Mouse (Mus musculus) liver, embryonic 16.5 days (tissue): ENCODE results near the gene Tbccd1. TPM values are rescaled to one million over a fixed set of nuclear protein-coding genes. Genes with fewer than 3 reads are reported as not detected.
A peak's percentile ranks its signal among the peaks of the same experiment; 100 is the strongest.

Experiments used
- ATAC-seq: fragments of 200-750 bp; cut with Nextera tagmentation; 2 replicates; pipeline ENCODE4 v1.8.0; 2017; ENCODE audit warnings: low read depth, mild to moderate bottlenecking, moderate number of reproducible peaks, moderate library complexity
- H3K27ac ChIP-seq: fragments of 300-500 bp; sonication (generic); 2 replicates; pipeline ENCODE4 v1.5.1; 2014; ENCODE audit warnings: mild to moderate bottlenecking, low read length
- H3K27me3 ChIP-seq: fragments of 300-500 bp; sonication (generic); 2 replicates; pipeline ENCODE4 v1.6.1; 2014; ENCODE audit warnings: low read depth, low read length, mixed read lengths; ENCODE audit not compliant: control insufficient read depth, insufficient read depth
- H3K36me3 ChIP-seq: fragments of 300-500 bp; sonication (generic); 2 replicates; pipeline ENCODE4 v1.6.1; 2014; ENCODE audit warnings: mild to moderate bottlenecking; ENCODE audit not compliant: control insufficient read depth, insufficient read depth
- H3K4me1 ChIP-seq: fragments of 300-500 bp; sonication (generic); 2 replicates; pipeline ENCODE4 v1.6.1; 2014; ENCODE audit warnings: low read depth, low read length, mixed read lengths; ENCODE audit not compliant: control insufficient read depth
- H3K4me2 ChIP-seq: fragments of 300-500 bp; sonication (generic); 2 replicates; pipeline ENCODE4 v1.6.1; 2014; ENCODE audit warnings: low read depth, low read length, mixed read lengths
- H3K4me3 ChIP-seq: fragments of 300-500 bp; sonication (generic); 2 replicates; pipeline ENCODE4 v1.5.1; 2014; ENCODE audit warnings: low read depth, mild to moderate bottlenecking, low read length
- H3K9ac ChIP-seq: fragments of 300-500 bp; sonication (generic); 2 replicates; pipeline ENCODE4 v1.6.1; 2014; ENCODE audit warnings: low read depth, low read length
- H3K9me3 ChIP-seq: fragments of 300-500 bp; sonication (generic); replicated peaks from 2 replicates; pipeline ENCODE4 v1.6.1; 2016; ENCODE audit warnings: low read length; ENCODE audit not compliant: control insufficient read depth
- WGBS: fragments of 180-500 bp; shearing (Covaris S2); extraction: QIAGEN DNeasy Blood & Tissue Kit; methylation state at CpG from one replicate; pipeline ENCODE4 v1.1.7; 2014; ENCODE audit not compliant: insufficient replicate concordance; 5-methylcytosine and 5-hydroxymethylcytosine counted together
- polyA plus RNA-seq: library from polyadenylated mRNA; unstranded; fragments of >200 nt; fragmentation: Nextera tagmentation; extraction: Ambion mirVana; gene quantifications from 2 replicates; pipeline ENCODE4 v1.2.1, GENCODE M21; 2015

Tbccd1 gene
- polyA plus RNA-seq, 1 experiment from 2014 or later: 27.3 TPM

DNA sequence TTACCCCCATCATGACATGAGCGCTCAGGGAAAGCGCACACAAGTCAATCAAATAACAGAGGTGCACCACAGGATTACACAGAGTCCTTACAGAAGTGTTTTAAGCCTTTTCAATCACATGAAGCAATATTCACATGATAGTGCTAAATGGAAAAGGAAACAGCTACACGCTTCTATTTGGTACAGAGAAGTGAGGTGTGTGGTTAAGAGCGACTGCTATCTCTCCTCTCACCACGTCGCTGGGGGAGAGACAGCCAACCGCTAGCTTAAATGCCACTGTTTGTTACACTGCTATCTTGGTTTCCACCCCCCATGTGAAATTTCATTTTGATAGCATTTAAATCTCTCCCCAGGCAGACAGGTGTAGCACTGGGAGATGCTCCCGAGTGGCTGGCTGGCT, 32.2 kb upstream of the Tbccd1 start:
- H3K9ac ChIP-seq: no peak overlapping the region
- H3K4me3 ChIP-seq: no peak overlapping the region
- WGBS: 38% methylated on average over 8 of the region's 8 CpGs
- no peak overlapping the region for H3K27ac ChIP-seq
- no peaks in the 10 kb centered on the region for H3K27me3 ChIP-seq
- no peaks in the 10 kb centered on the region for H3K36me3 ChIP-seq
- no peak overlapping the region for H3K4me2 ChIP-seq
- H3K9me3 ChIP-seq: no peaks in the 10 kb centered on the region
- no peak for ATAC-seq
- H3K4me1 ChIP-seq: peaks cover 6% of the 10 kb centered on the region

DNA sequence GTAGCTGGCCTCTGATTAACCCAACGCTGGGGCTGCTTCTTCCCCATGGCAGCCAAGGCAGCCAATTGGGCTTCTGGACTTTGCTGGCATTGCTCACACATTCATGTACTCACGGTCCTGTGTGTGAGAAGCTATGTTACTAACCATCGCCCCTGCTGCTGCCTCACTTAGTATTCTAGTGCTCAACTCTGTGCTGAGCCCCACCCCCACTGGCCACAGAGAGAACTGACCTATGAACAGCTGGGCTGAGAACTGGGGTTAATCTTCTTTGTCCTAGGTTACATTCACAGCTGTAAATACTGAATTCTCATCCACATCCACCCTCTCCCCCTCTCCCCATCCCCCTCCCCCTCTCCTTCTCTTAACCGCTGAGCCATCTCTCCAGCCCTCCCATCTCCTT, 31.4 kb upstream of the Tbccd1 start:
- Histone ChIP-seq H3K9me3 (no peaks in the 10 kb centered on the region), H3K4me1 (peaks cover 6% of the 10 kb centered on the region), H3K4me2 (no peak overlapping the region), H3K9ac (no peak overlapping the region), H3K27ac (peak overlapping the region; percentile 33; the same call in 1 of the 2 replicates), H3K36me3 (no peaks in the 10 kb centered on the region), H3K4me3 (no peak overlapping the region), H3K27me3 (no peaks in the 10 kb centered on the region)
- peak; percentile 15; the same call in 1 of the 2 replicates for ATAC-seq
- 48% methylated on average over 4 of the region's 4 CpGs for WGBS

DNA sequence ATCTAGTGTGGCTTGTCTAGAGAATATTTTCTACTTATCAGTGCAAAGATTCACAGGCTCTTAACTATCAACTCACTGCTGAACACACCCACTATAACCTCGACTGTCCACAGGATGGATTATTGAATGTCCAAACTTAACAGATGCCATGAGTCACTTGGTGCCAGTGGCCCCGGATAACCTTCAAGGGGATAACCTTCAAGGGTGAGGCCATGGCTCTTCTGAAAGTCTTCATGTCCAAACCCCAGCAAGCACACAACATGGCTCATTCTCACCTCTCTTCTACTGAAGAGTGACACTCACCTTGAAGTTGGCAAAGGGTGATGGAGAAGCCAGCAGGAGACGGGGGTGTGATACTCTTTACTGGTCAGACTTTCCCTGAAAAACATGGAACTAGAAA, 29.3 kb upstream of the Tbccd1 start:
- Histone ChIP-seq H3K4me3 (peak overlapping the region; percentile 11; the same call in 1 of the 2 replicates), H3K27ac (peak overlapping the region; percentile 49), H3K27me3 (no peaks in the 10 kb centered on the region), H3K4me1 (peaks cover 9% of the 10 kb centered on the region), H3K9me3 (no peaks in the 10 kb centered on the region), H3K4me2 (peak overlapping the region; percentile 21), H3K36me3 (no peaks in the 10 kb centered on the region), H3K9ac (no peak overlapping the region)
- ATAC-seq: no peak; the same call in 1 of the 2 replicates
- 48% methylated on average over 3 of the region's 3 CpGs for WGBS

DNA sequence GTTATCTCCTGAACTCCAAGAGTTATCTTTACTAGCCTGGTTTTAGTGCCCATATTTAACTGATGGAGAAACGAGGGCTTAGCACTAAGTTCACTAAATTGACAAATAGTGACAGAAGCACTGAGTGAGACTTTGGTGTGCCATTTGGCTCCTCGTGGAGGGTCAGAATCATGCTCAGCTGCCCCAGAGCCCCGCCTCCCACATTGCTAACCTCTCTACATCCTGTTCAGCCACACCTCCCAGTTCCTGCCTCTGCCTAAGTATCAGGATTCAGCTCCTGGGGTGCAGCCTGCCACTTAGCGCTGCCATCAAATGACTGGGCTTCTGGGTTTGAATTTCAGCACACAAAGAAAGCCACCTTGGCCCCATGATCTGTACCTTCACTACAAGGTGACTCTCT, 27.9 kb upstream of the Tbccd1 start:
- no peak for ATAC-seq
- Histone ChIP-seq H3K4me1 (peaks cover 10% of the 10 kb centered on the region), H3K9ac (no peak overlapping the region), H3K36me3 (no peaks in the 10 kb centered on the region), H3K27me3 (no peaks in the 10 kb centered on the region), H3K9me3 (no peaks in the 10 kb centered on the region), H3K27ac (no peak overlapping the region), H3K4me2 (no peak overlapping the region), H3K4me3 (no peak overlapping the region)
- 13% methylated on average over 4 of the region's 4 CpGs for WGBS

DNA sequence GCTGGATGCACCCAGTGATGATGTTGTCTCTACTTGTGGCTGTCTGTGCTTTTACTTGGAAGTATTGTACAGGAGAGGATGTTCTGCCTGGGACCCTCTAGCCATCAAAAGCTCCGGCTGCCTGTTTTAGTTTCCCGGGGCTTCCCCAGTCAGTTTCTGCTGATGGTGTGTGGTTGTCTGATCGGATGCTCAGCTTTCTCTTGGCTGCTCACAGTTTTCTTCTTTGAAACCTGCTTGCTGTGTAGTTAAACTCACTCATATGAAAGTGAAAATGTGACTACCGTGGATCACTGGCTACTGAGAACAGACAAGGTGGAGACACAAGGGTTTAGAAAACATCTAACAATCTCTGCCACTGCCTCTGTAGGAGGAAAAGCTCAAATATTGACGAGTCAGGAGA, 26.0 kb upstream of the Tbccd1 start:
- no peak overlapping the region for H3K4me2 ChIP-seq
- H3K27ac ChIP-seq: 0 out of 2 replicates have a peak overlapping the region, but pooled peaks have one; percentile 27
- 63% methylated on average over 5 of the region's 5 CpGs for WGBS

DNA sequence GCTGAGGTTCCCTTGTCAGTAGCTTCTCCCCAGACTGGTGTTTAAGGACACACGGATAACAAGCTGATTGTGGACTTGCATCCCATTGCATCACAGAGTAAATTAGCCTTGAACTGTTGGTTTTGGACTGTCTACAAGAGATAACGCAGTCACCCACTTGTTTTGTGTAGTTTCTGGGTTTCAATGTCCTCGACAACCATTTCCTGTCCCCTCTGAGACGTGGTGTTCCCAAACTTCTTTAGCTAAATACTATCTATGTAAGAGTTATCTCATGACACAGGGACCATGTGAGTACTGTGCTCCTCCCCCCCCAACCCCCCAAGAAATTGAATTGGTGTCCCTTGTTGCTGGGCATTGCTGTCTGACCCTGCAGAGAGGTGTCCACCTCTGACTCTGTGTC, 24.0 kb upstream of the Tbccd1 start:
- no peaks in the 10 kb centered on the region for H3K27me3 ChIP-seq
- no peak overlapping the region for H3K9ac ChIP-seq
- WGBS: 14% methylated on average over 4 of the region's 4 CpGs
- H3K27ac ChIP-seq: peak overlapping the region; percentile 81
- H3K4me2 ChIP-seq: peak overlapping the region; percentile 25; the same call in 1 of the 2 replicates
- no peaks in the 10 kb centered on the region for H3K9me3 ChIP-seq
- no peak overlapping the region for H3K4me3 ChIP-seq
- peak; percentile 80 for ATAC-seq
- peaks cover 3% of the 10 kb centered on the region for H3K4me1 ChIP-seq
- no peaks in the 10 kb centered on the region for H3K36me3 ChIP-seq

More for the DNA sequence above, 26.0 kb upstream of the Tbccd1 start:
- Histone ChIP-seq H3K4me1 (peaks cover 3% of the 10 kb centered on the region), H3K27me3 (no peaks in the 10 kb centered on the region), H3K4me3 (no peak overlapping the region), H3K9ac (no peak overlapping the region), H3K9me3 (no peaks in the 10 kb centered on the region), H3K36me3 (no peaks in the 10 kb centered on the region)
- ATAC-seq: no peak

DNA sequence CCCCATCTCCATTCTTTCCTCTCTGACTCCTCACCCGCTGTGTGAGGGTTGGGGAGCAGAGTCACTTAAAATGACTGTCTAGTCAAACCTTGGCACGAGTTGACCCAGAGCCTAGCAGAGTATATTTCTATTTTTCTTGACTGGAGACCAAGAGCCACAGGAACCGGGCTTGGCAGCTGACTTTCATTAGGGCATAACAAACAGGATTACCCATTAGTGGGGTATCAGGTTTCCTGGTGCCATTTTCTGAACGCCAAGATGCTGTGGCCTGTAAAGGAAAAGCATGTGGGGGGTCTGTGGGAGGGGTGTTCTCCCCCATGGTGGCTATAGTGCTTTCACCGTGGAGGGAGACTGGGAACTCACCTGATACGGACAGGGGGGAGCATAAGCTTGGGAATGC, 23.4 kb upstream of the Tbccd1 start:
- Histone ChIP-seq H3K4me1 (peaks cover 3% of the 10 kb centered on the region), H3K9me3 (no peaks in the 10 kb centered on the region), H3K36me3 (no peaks in the 10 kb centered on the region), H3K27me3 (no peaks in the 10 kb centered on the region), H3K9ac (no peak overlapping the region), H3K4me3 (no peak overlapping the region), H3K27ac (peak overlapping the region; percentile 79), H3K4me2 (0 out of 2 replicates have a peak overlapping the region, but pooled peaks have one; percentile 2)
- 38% methylated on average over 6 of the region's 6 CpGs for WGBS
- no peak; the same call in 1 of the 2 replicates for ATAC-seq

DNA sequence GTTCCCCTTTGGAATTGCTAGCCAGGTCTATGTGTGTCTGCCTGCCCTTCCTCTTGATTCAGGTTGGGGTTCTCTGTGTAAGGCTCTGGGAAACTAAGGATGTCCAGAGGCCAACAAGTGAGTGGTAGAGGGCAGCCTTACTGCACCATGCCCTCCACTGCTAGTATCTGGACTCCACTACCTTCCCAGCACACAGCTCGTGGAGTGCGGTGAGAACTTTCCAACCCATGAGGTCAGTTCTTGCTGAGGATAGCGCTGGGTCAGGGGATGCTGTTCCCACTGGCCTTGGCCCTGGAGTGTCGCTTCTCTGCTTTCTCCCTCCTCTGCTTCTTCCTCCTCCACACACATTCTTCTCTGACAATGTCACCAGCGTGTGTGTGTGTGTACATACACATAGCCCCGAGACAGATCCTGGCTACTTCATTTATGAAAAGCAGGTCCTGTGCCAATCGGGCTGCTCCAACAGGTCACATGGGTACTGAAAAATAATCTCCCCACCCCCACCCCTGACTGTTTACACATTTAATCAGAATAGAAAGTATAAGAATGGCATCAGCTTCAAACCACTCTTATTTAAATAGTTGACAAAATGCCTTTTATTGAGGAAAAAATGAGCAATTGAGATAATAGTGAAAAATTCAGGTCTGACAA, 22.6 kb upstream of the Tbccd1 start:
- no peak for ATAC-seq
- Histone ChIP-seq H3K9ac (no peak overlapping the region), H3K4me2 (no peak overlapping the region), H3K9me3 (no peaks in the 10 kb centered on the region), H3K27ac (peak overlapping the region; percentile 52), H3K27me3 (no peaks in the 10 kb centered on the region), H3K36me3 (no peaks in the 10 kb centered on the region), H3K4me1 (peaks cover 3% of the 10 kb centered on the region), H3K4me3 (no peak overlapping the region)
- WGBS: 62% methylated on average over 7 of the region's 7 CpGs

DNA sequence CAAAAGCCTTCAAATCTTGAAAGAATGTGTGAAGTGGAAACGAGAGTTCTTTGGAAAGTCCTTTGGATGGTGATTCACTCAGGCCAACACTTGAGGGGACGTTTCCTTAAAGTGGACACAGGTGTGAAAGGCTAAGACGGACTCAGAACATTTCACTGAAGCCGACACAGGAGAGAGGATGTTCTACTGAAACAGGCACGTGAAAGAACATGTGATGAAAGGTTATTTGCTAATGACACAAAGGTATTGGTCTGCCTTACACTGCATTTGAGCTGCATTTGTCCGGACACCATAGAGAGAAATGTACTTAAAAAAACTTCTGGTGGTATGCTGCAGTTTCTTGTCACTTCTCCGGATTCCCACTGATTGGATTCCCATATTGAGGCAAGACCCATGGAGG, 21.2 kb upstream of the Tbccd1 start:
- Histone ChIP-seq H3K9me3 (no peaks in the 10 kb centered on the region), H3K4me2 (no peak overlapping the region), H3K27ac (no peak overlapping the region), H3K4me1 (peaks cover 3% of the 10 kb centered on the region), H3K9ac (no peak overlapping the region), H3K36me3 (no peaks in the 10 kb centered on the region), H3K4me3 (no peak overlapping the region), H3K27me3 (no peaks in the 10 kb centered on the region)
- no peak for ATAC-seq
- 52% methylated on average over 7 of the region's 7 CpGs for WGBS
